Mouse (Mus musculus): Measurements from ENCODE around the gene Abca13.

The Abca13 gene

GRCm38 (mm10) chr11:9533189-9533588 lies 341.4 kb downstream of the Abca13 start:
- no peak for DNase-seq (ENCODE audit: low read depth)

GRCm38 (mm10) chr11:9533658-9534202 lies 342.0 kb downstream of the Abca13 start:
- no peak for DNase-seq (ENCODE audit: low read depth)

GRCm38 (mm10) chr11:9536811-9537210 lies 345.1 kb downstream of the Abca13 start:
- DNase-seq (ENCODE audit: low read depth): no peak

- no peak for DNase-seq (ENCODE audit: low read depth)
These were observed 346.6 kb downstream of the Abca13 start for GRCm38 (mm10) chr11:9538328-9538727.

GRCm38 (mm10) chr11:9560026-9560425 lies 368.3 kb downstream of the Abca13 start:
- no peak for DNase-seq (ENCODE audit: low read depth)

- no peak for DNase-seq (ENCODE audit: low read depth)
These were observed 376.6 kb downstream of the Abca13 start for GRCm38 (mm10) chr11:9568302-9568701.

- DNase-seq (ENCODE audit: low read depth): no peak
These were observed 378.6 kb downstream of the Abca13 start for GRCm38 (mm10) chr11:9570319-9570718.

GRCm38 (mm10) chr11:9574894-9575293 lies 383.2 kb downstream of the Abca13 start:
- DNase-seq (ENCODE audit: low read depth): no peak

- no peak for DNase-seq (ENCODE audit: low read depth)
These were observed 400.1 kb downstream of the Abca13 start for GRCm38 (mm10) chr11:9591757-9592316.

- no peak for DNase-seq (ENCODE audit: low read depth)
These were observed 405.6 kb downstream of the Abca13 start for GRCm38 (mm10) chr11:9597299-9597698.

GRCm38 (mm10) chr11:9601096-9601495 lies 409.4 kb downstream of the Abca13 start:
- DNase-seq (ENCODE audit: low read depth): no peak

GRCm38 (mm10) chr11:9602137-9602536 lies 410.4 kb downstream of the Abca13 start:
- no peak for DNase-seq (ENCODE audit: low read depth)

GRCm38 (mm10) chr11:9608249-9608648 lies 416.5 kb downstream of the Abca13 start:
- no peak for DNase-seq (ENCODE audit: low read depth)

- no peak for DNase-seq (ENCODE audit: low read depth)
These were observed 417.3 kb downstream of the Abca13 start for GRCm38 (mm10) chr11:9609075-9609474.

- DNase-seq (ENCODE audit: low read depth): no peak
These were observed 424.4 kb downstream of the Abca13 start for GRCm38 (mm10) chr11:9616133-9616532.

- no peak for DNase-seq (ENCODE audit: low read depth)
These were observed 424.9 kb downstream of the Abca13 start for GRCm38 (mm10) chr11:9616665-9617064.

- no peak for DNase-seq (ENCODE audit: low read depth)
These were observed 428.2 kb downstream of the Abca13 start for GRCm38 (mm10) chr11:9619986-9620385.

- no peak for DNase-seq (ENCODE audit: low read depth)
These were observed 431.1 kb downstream of the Abca13 start for GRCm38 (mm10) chr11:9622888-9623287.

- DNase-seq (ENCODE audit: low read depth): no peak
These were observed 433.0 kb downstream of the Abca13 start for GRCm38 (mm10) chr11:9624753-9625152.

GRCm38 (mm10) chr11:9625812-9626211 lies 434.1 kb downstream of the Abca13 start:
- no peak for DNase-seq (ENCODE audit: low read depth)

- no peak for DNase-seq (ENCODE audit: low read depth)
These were observed 455.5 kb downstream of the Abca13 start for GRCm38 (mm10) chr11:9647272-9647671.

GRCm38 (mm10) chr11:9647991-9648390 lies 456.2 kb downstream of the Abca13 start:
- no peak for DNase-seq (ENCODE audit: low read depth)

GRCm38 (mm10) chr11:9666648-9667255 lies 475.0 kb downstream of the Abca13 start:
- DNase-seq (ENCODE audit: low read depth): no peak

GRCm38 (mm10) chr11:9669430-9669829 lies 477.7 kb downstream of the Abca13 start:
- no peak for DNase-seq (ENCODE audit: low read depth)
